Mouse (Mus musculus): ENCODE measurements around the gene Lgals3. TPM values are rescaled to one million over a fixed set of nuclear protein-coding genes. Genes with fewer than 3 reads are reported as not detected.

Lgals3 gene
- polyA plus RNA-seq, 1 experiment from 2014 or later = 2.2 TPM

GRCm38 (mm10) chr14:47383911-47384310 lies 16.4 kb downstream of the Lgals3 start:
- no peak for ATAC-seq
- no peaks in the 10 kb centered on the region for H3K36me3 ChIP-seq (ENCODE audit: control insufficient read depth, insufficient read depth)

GRCm38 (mm10) chr14:47384653-47385052 lies 17.1 kb downstream of the Lgals3 start:
- Histone ChIP-seq H3K9ac (replicated peaks; ENCODE audit: low read depth, low read length) (no peak overlapping the region), H3K36me3 (ENCODE audit: control insufficient read depth, insufficient read depth) (no peaks in the 10 kb centered on the region; the same call in 1 of the 2 replicates), H3K4me3 (replicated peaks; ENCODE audit: low read length) (no peak overlapping the region), H3K27me3 (replicated peaks; ENCODE audit: control insufficient read depth, insufficient read depth, low read length) (no peaks in the 10 kb centered on the region), H3K27ac (ENCODE audit: low read length) (no peak overlapping the region), H3K9me3 (ENCODE audit: control insufficient read depth, low read length) (no peaks in the 10 kb centered on the region), H3K4me2 (ENCODE audit: low read length) (no peak overlapping the region), H3K4me1 (replicated peaks; ENCODE audit: control insufficient read depth, insufficient read depth, low read length) (no peaks in the 10 kb centered on the region)
- ATAC-seq = no peak
- 81% methylated on average over 10 of the region's 10 CpGs for WGBS

More at GRCm38 (mm10) chr14:47383911-47384310, 16.4 kb downstream of the Lgals3 start:
- H3K4me3 ChIP-seq (replicated peaks; ENCODE audit: low read length) = no peak overlapping the region
- no peak overlapping the region for H3K27ac ChIP-seq (ENCODE audit: low read length)
- H3K27me3 ChIP-seq (replicated peaks; ENCODE audit: control insufficient read depth, insufficient read depth, low read length) = no peaks in the 10 kb centered on the region
- no peak overlapping the region for H3K4me2 ChIP-seq (ENCODE audit: low read length)
- H3K9ac ChIP-seq (replicated peaks; ENCODE audit: low read depth, low read length) = no peak overlapping the region
- H3K9me3 ChIP-seq (ENCODE audit: control insufficient read depth, low read length) = no peaks in the 10 kb centered on the region
- WGBS = 93% methylated on average over 7 of the region's 7 CpGs
- H3K4me1 ChIP-seq (replicated peaks; ENCODE audit: control insufficient read depth, insufficient read depth, low read length) = no peaks in the 10 kb centered on the region

GRCm38 (mm10) chr14:47386125-47386524 lies 18.6 kb downstream of the Lgals3 start:
- WGBS = 86% methylated on average over 11 of the region's 11 CpGs
- H3K9ac ChIP-seq (replicated peaks; ENCODE audit: low read depth, low read length) = no peak overlapping the region
- H3K27me3 ChIP-seq (replicated peaks; ENCODE audit: control insufficient read depth, insufficient read depth, low read length) = no peaks in the 10 kb centered on the region
- ATAC-seq = no peak
- H3K27ac ChIP-seq (ENCODE audit: low read length) = no peak overlapping the region
- no peaks in the 10 kb centered on the region for H3K9me3 ChIP-seq (ENCODE audit: control insufficient read depth, low read length)
- no peak overlapping the region for H3K4me2 ChIP-seq (ENCODE audit: low read length)
- H3K36me3 ChIP-seq (ENCODE audit: control insufficient read depth, insufficient read depth) = no peaks in the 10 kb centered on the region; the same call in 1 of the 2 replicates
- H3K4me1 ChIP-seq (replicated peaks; ENCODE audit: control insufficient read depth, insufficient read depth, low read length) = no peaks in the 10 kb centered on the region
- no peak overlapping the region for H3K4me3 ChIP-seq (replicated peaks; ENCODE audit: low read length)

- Histone ChIP-seq H3K9me3 (ENCODE audit: control insufficient read depth, low read length) (no peaks in the 10 kb centered on the region), H3K4me3 (replicated peaks; ENCODE audit: low read length) (no peak overlapping the region), H3K9ac (replicated peaks; ENCODE audit: low read depth, low read length) (no peak overlapping the region), H3K36me3 (ENCODE audit: control insufficient read depth, insufficient read depth) (no peaks in the 10 kb centered on the region; the same call in 1 of the 2 replicates), H3K4me2 (ENCODE audit: low read length) (no peak overlapping the region), H3K27ac (ENCODE audit: low read length) (no peak overlapping the region), H3K27me3 (replicated peaks; ENCODE audit: control insufficient read depth, insufficient read depth, low read length) (no peaks in the 10 kb centered on the region), H3K4me1 (replicated peaks; ENCODE audit: control insufficient read depth, insufficient read depth, low read length) (no peaks in the 10 kb centered on the region)
- WGBS = 96% methylated on average over 10 of the region's 10 CpGs
- no peak for ATAC-seq
Observed at GRCm38 (mm10) chr14:47393354-47394094, 26.0 kb downstream of the Lgals3 start.

- Histone ChIP-seq H3K4me2 (ENCODE audit: low read length) (no peak overlapping the region), H3K9ac (replicated peaks; ENCODE audit: low read depth, low read length) (no peak overlapping the region), H3K4me3 (replicated peaks; ENCODE audit: low read length) (no peak overlapping the region), H3K4me1 (replicated peaks; ENCODE audit: control insufficient read depth, insufficient read depth, low read length) (no peaks in the 10 kb centered on the region), H3K27me3 (replicated peaks; ENCODE audit: control insufficient read depth, insufficient read depth, low read length) (no peaks in the 10 kb centered on the region), H3K36me3 (ENCODE audit: control insufficient read depth, insufficient read depth) (no peaks in the 10 kb centered on the region; the same call in 1 of the 2 replicates), H3K9me3 (ENCODE audit: control insufficient read depth, low read length) (no peaks in the 10 kb centered on the region), H3K27ac (ENCODE audit: low read length) (no peak overlapping the region)
- ATAC-seq = no peak
- WGBS = 96% methylated on average over 6 of the region's 6 CpGs
Observed at GRCm38 (mm10) chr14:47395007-47395406, 27.5 kb downstream of the Lgals3 start.

- H3K4me2 ChIP-seq (ENCODE audit: low read length) = no peak overlapping the region
- H3K4me3 ChIP-seq (replicated peaks; ENCODE audit: low read length) = no peak overlapping the region
- no peaks in the 10 kb centered on the region; the same call in 1 of the 2 replicates for H3K36me3 ChIP-seq (ENCODE audit: control insufficient read depth, insufficient read depth)
- ATAC-seq = no peak
- no peak overlapping the region for H3K27ac ChIP-seq (ENCODE audit: low read length)
- H3K4me1 ChIP-seq (replicated peaks; ENCODE audit: control insufficient read depth, insufficient read depth, low read length) = no peaks in the 10 kb centered on the region
- no peaks in the 10 kb centered on the region for H3K9me3 ChIP-seq (ENCODE audit: control insufficient read depth, low read length)
- 66% methylated on average over 15 of the region's 15 CpGs for WGBS
- no peak overlapping the region for H3K9ac ChIP-seq (replicated peaks; ENCODE audit: low read depth, low read length)
- H3K27me3 ChIP-seq (replicated peaks; ENCODE audit: control insufficient read depth, insufficient read depth, low read length) = no peaks in the 10 kb centered on the region
Observed at GRCm38 (mm10) chr14:47395462-47396026, 28.0 kb downstream of the Lgals3 start.

- Histone ChIP-seq H3K4me2 (ENCODE audit: low read length) (no peak overlapping the region), H3K4me1 (replicated peaks; ENCODE audit: control insufficient read depth, insufficient read depth, low read length) (no peaks in the 10 kb centered on the region), H3K27me3 (replicated peaks; ENCODE audit: control insufficient read depth, insufficient read depth, low read length) (no peaks in the 10 kb centered on the region), H3K9ac (replicated peaks; ENCODE audit: low read depth, low read length) (no peak overlapping the region), H3K4me3 (replicated peaks; ENCODE audit: low read length) (no peak overlapping the region), H3K9me3 (ENCODE audit: control insufficient read depth, low read length) (no peaks in the 10 kb centered on the region), H3K36me3 (ENCODE audit: control insufficient read depth, insufficient read depth) (no peaks in the 10 kb centered on the region; the same call in 1 of the 2 replicates), H3K27ac (ENCODE audit: low read length) (no peak overlapping the region)
- 71% methylated on average over 5 of the region's 5 CpGs for WGBS
- ATAC-seq = peak; percentile 71
Observed at GRCm38 (mm10) chr14:47396165-47396652, 28.7 kb downstream of the Lgals3 start.

GRCm38 (mm10) chr14:47402735-47403134 lies 35.2 kb downstream of the Lgals3 start:
- Histone ChIP-seq H3K4me1 (replicated peaks; ENCODE audit: control insufficient read depth, insufficient read depth, low read length) (no peaks in the 10 kb centered on the region), H3K27ac (ENCODE audit: low read length) (no peak overlapping the region), H3K4me2 (ENCODE audit: low read length) (no peak overlapping the region), H3K36me3 (ENCODE audit: control insufficient read depth, insufficient read depth) (no peaks in the 10 kb centered on the region; the same call in 1 of the 2 replicates), H3K9ac (replicated peaks; ENCODE audit: low read depth, low read length) (no peak overlapping the region), H3K27me3 (replicated peaks; ENCODE audit: control insufficient read depth, insufficient read depth, low read length) (no peaks in the 10 kb centered on the region), H3K9me3 (ENCODE audit: control insufficient read depth, low read length) (no peaks in the 10 kb centered on the region), H3K4me3 (replicated peaks; ENCODE audit: low read length) (no peak overlapping the region)
- no peak for ATAC-seq
- 95% methylated on average over 8 of the region's 8 CpGs for WGBS

GRCm38 (mm10) chr14:47406000-47406399 lies 38.4 kb downstream of the Lgals3 start:
- Histone ChIP-seq H3K27ac (ENCODE audit: low read length) (no peak overlapping the region), H3K9ac (replicated peaks; ENCODE audit: low read depth, low read length) (no peak overlapping the region), H3K4me3 (replicated peaks; ENCODE audit: low read length) (no peak overlapping the region), H3K9me3 (ENCODE audit: control insufficient read depth, low read length) (no peaks in the 10 kb centered on the region), H3K4me1 (replicated peaks; ENCODE audit: control insufficient read depth, insufficient read depth, low read length) (no peaks in the 10 kb centered on the region), H3K36me3 (ENCODE audit: control insufficient read depth, insufficient read depth) (peaks cover 4% of the 10 kb centered on the region; the same call in 1 of the 2 replicates), H3K27me3 (replicated peaks; ENCODE audit: control insufficient read depth, insufficient read depth, low read length) (no peaks in the 10 kb centered on the region), H3K4me2 (ENCODE audit: low read length) (no peak overlapping the region)
- 83% methylated on average over 9 of the region's 9 CpGs for WGBS
- no peak for ATAC-seq

Measured in forebrain, embryonic 16.5 days (tissue).